Mouse (Mus musculus): ENCODE measurements around the gene Pstpip1. TPM values are rescaled to one million over a fixed set of nuclear protein-coding genes. Genes with fewer than 3 reads are reported as not detected.

Gene Pstpip1
- polyA plus RNA-seq, 1 experiment from 2014 or later: 0.96 TPM

DNA sequence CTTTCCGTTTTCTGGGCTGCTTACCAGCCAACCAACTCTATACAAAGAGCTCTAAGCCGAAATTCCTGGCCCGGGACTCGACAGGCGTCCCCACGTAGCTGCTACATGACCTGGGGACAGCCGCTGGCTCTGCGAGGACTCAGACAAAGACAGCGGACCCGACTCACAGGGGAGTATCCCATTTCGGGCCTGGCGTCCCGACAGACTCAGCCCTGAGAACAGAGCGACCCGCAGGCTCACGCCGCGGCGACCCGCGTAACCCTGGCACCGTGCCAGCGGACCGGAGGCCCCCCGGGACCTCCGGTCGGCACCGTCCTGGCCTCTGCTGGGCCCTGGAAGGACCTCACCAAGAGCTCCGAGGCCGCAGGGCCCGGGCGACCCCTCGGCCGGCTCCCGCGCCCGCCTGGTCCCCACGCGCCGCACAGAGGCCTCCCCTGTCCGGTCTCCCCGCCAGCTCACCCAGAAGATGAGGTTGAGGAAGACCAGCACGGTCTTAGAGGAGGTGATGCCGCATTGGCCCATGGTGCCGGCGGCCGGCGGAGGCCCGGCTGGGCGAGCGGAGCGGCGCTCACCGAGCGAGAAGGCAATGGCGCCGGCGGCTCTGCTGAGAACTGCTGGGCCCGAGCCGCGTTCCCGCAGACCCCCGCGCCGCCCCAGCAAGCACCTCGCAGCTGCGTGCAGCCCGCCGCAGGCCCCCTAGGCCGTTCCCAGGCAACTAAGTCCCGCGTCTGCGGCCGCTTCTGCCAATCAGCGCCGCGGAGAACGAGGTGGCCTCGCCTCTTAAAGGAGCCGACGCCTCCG is 70.8 kb downstream of the Pstpip1 start:
- peaks cover 24% of the 10 kb centered on the region for H3K4me1 ChIP-seq (ENCODE audit: insufficient read depth, low read length)
- peak overlapping the region; percentile 91 for H3K4me3 ChIP-seq (ENCODE audit: low read length)
- no peaks in the 10 kb centered on the region for H3K36me3 ChIP-seq (ENCODE audit: insufficient read depth, low read length)
- H3K9me3 ChIP-seq (ENCODE audit: low read length): no peaks in the 10 kb centered on the region
- peak overlapping the region; percentile 73 for H3K4me2 ChIP-seq (replicated peaks; ENCODE audit: low read depth, low read length)
- peak overlapping the region; percentile 97 for H3K9ac ChIP-seq (replicated peaks; ENCODE audit: low read length)
- under 1% methylated on average over 82 of the region's 82 CpGs for WGBS
- H3K27ac ChIP-seq (ENCODE audit: low read length): peak overlapping the region; percentile 90
- H3K27me3 ChIP-seq (ENCODE audit: insufficient read depth, low read length): no peaks in the 10 kb centered on the region
- ATAC-seq (ENCODE audit: low FRiP score, low TSS enrichment): peak; percentile 97

DNA sequence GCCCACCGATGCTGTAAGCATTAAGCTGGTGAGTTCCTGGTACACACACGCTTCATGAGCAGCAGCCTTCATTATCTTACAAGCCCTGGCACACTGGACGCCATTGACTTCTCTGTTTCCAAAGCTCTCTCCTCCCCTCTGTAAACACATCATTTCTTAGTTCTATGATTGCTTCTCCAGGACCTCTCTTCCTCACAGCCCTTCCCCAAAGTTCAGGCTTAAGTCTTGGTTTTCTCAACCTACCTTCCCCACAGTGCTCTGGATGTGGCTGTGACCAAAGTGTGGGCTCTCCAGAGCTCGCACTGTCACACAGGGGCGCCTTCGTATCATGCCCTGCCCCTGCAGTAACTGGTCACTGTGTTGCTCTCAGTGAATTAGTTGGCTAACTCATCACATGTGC is 75.6 kb downstream of the Pstpip1 start, which contains the start of gene Tspan3:
TSS of gene Tspan3 (minus strand) at position 101 of the 400 bp plus-strand sequence.
- Histone ChIP-seq H3K4me2 (replicated peaks; ENCODE audit: low read depth, low read length) (no peak within 1 kb of the TSS), H3K27me3 (ENCODE audit: insufficient read depth, low read length) (no peaks in the 10 kb centered on the region), H3K9me3 (ENCODE audit: low read length) (no peaks in the 10 kb centered on the region), H3K27ac (ENCODE audit: low read length) (no peak within 1 kb of the TSS), H3K4me1 (ENCODE audit: insufficient read depth, low read length) (peaks cover 5% of the 10 kb centered on the region; the same call in 1 of the 2 replicates), H3K4me3 (ENCODE audit: low read length) (no peak within 1 kb of the TSS), H3K9ac (replicated peaks; ENCODE audit: low read length) (no peak within 1 kb of the TSS), H3K36me3 (ENCODE audit: insufficient read depth, low read length) (no peaks in the 10 kb centered on the region)
- no peak for ATAC-seq (ENCODE audit: low FRiP score, low TSS enrichment)
- 93% methylated on average over 6 of the region's 6 CpGs for WGBS

DNA sequence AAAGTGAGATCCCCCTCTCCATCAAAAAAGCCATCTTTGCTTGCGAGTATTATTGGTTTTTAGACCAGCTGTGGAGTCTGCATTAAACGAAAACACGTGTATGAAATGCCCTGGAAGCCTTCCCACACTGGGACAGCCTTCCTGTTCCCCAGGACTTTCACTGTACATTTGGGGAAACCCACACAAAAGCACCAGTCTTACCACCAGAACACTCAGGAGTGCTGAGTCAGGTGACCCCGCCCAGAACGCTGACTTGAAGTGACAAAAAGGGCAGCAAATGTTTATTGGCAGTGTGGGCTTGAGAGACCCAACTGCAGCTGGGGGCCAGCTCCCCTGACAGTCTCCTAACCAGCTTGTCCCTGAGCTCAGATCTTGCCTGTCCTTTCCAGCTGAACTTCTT is 76.4 kb downstream of the Pstpip1 start:
- Histone ChIP-seq H3K4me3 (ENCODE audit: low read length) (no peak overlapping the region), H3K9ac (replicated peaks; ENCODE audit: low read length) (no peak overlapping the region), H3K4me2 (replicated peaks; ENCODE audit: low read depth, low read length) (no peak overlapping the region), H3K27ac (ENCODE audit: low read length) (no peak overlapping the region), H3K36me3 (ENCODE audit: insufficient read depth, low read length) (no peaks in the 10 kb centered on the region), H3K4me1 (ENCODE audit: insufficient read depth, low read length) (peaks cover 3% of the 10 kb centered on the region; the same call in 1 of the 2 replicates), H3K9me3 (ENCODE audit: low read length) (no peaks in the 10 kb centered on the region), H3K27me3 (ENCODE audit: insufficient read depth, low read length) (no peaks in the 10 kb centered on the region)
- 53% methylated on average over 5 of the region's 5 CpGs for WGBS
- ATAC-seq (ENCODE audit: low FRiP score, low TSS enrichment): no peak

DNA sequence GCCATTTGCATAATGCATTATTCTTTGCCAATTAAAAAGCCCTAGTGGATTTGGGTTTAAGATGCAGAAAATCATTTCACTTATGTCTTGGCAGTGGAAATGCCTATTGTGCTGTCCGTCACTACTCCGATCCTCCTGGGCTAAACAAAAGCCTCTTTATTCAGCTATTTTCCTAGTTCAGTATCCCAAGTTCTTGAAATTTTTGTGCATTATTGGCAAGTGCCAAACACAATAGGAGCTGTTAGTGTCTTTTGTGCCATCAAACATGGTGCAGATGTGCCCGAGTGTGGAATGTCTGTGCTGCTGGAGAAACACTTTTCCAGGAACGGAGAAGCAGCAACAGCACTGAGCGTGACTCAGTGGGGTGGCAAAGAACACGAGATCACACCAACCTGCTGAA is 77.9 kb downstream of the Pstpip1 start:
- Histone ChIP-seq H3K27me3 (ENCODE audit: insufficient read depth, low read length) (no peaks in the 10 kb centered on the region), H3K4me2 (replicated peaks; ENCODE audit: low read depth, low read length) (no peak overlapping the region), H3K9me3 (ENCODE audit: low read length) (no peaks in the 10 kb centered on the region), H3K27ac (ENCODE audit: low read length) (no peak overlapping the region), H3K36me3 (ENCODE audit: insufficient read depth, low read length) (no peaks in the 10 kb centered on the region), H3K4me3 (ENCODE audit: low read length) (no peak overlapping the region), H3K4me1 (ENCODE audit: insufficient read depth, low read length) (no peaks in the 10 kb centered on the region), H3K9ac (replicated peaks; ENCODE audit: low read length) (no peak overlapping the region)
- no peak for ATAC-seq (ENCODE audit: low FRiP score, low TSS enrichment)
- WGBS: 77% methylated on average over 6 of the region's 6 CpGs

DNA sequence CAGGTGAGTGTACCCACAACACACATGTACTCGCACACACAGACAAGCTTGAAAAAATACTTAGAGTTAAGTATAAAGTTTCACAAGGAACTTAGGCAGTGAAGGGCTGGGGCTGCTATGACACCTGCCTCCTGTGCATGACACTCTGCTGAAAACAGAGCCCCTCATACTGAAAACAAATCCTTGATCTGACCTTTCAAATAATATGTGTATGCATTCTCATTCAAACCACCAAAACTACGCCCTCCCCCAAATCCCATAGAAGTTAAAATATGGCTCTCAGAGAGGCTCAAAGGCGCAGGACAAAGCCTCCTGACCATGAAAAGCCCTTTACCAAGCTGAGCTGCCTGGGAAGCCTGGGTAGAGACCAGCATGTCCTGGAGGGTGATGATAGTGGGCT is 85.6 kb downstream of the Pstpip1 start:
- H3K9ac ChIP-seq (replicated peaks; ENCODE audit: low read length): no peak overlapping the region
- 0 out of 2 replicates have a peak, but pooled peaks cover 7% of the 10 kb centered on the region for H3K4me1 ChIP-seq (ENCODE audit: insufficient read depth, low read length)
- no peaks in the 10 kb centered on the region for H3K36me3 ChIP-seq (ENCODE audit: insufficient read depth, low read length)
- no peak overlapping the region for H3K27ac ChIP-seq (ENCODE audit: low read length)
- no peaks in the 10 kb centered on the region for H3K9me3 ChIP-seq (ENCODE audit: low read length)
- H3K27me3 ChIP-seq (ENCODE audit: insufficient read depth, low read length): no peaks in the 10 kb centered on the region
- no peak overlapping the region for H3K4me3 ChIP-seq (ENCODE audit: low read length)
- no peak overlapping the region for H3K4me2 ChIP-seq (replicated peaks; ENCODE audit: low read depth, low read length)
- WGBS: 71% methylated on average over 3 of the region's 3 CpGs
- no peak for ATAC-seq (ENCODE audit: low FRiP score, low TSS enrichment)

DNA sequence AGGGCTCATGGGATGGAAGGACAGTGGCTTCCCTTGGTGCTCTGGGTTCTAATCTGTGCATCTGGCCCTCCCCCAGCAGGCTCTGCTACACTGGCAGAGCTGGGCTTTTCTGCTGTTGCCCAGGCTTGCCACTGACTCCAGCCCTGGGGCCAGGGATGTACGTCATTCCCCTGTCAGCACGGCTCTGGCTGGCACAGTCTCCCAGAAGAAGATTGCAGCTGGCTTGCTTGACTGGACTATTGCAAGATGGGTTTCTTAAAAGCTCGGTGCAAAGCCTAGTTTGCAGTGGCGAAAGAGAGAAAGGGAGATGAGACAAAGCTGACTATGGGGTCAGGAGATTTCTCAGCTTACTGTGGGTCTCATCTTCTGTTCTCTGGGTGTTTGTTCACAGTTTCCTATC is 87.6 kb downstream of the Pstpip1 start:
- ATAC-seq (ENCODE audit: low FRiP score, low TSS enrichment): no peak
- Histone ChIP-seq H3K4me1 (ENCODE audit: insufficient read depth, low read length) (0 out of 2 replicates have a peak, but pooled peaks cover 8% of the 10 kb centered on the region), H3K9me3 (ENCODE audit: low read length) (no peaks in the 10 kb centered on the region), H3K4me2 (replicated peaks; ENCODE audit: low read depth, low read length) (no peak overlapping the region), H3K27ac (ENCODE audit: low read length) (no peak overlapping the region), H3K9ac (replicated peaks; ENCODE audit: low read length) (no peak overlapping the region), H3K27me3 (ENCODE audit: insufficient read depth, low read length) (no peaks in the 10 kb centered on the region), H3K36me3 (ENCODE audit: insufficient read depth, low read length) (no peaks in the 10 kb centered on the region), H3K4me3 (ENCODE audit: low read length) (no peak overlapping the region)
- 73% methylated on average over 4 of the region's 4 CpGs for WGBS

Other genes with a start within 250 kb of the Pstpip1 start
- 8.8 and 10.0 TPM in 2 replicates for gene Scaper, start 151.8 kb upstream of the Pstpip1 start, polyA plus RNA-seq (2015; fragmentation: Nextera tagmentation; extraction: Ambion mirVana)
- gene 4930563M21Rik, start 79.4 kb upstream of the Pstpip1 start, polyA plus RNA-seq (2015; fragmentation: Nextera tagmentation; extraction: Ambion mirVana): not detected in 2 replicates
- 247 and 255 TPM in 2 replicates for gene Rcn2, start 48.1 kb upstream of the Pstpip1 start, polyA plus RNA-seq (2015; fragmentation: Nextera tagmentation; extraction: Ambion mirVana)
- 537 and 577 TPM in 2 replicates for gene Tspan3, start 75.5 kb downstream of the Pstpip1 start, polyA plus RNA-seq (2015; fragmentation: Nextera tagmentation; extraction: Ambion mirVana)